Comparison of ENCODE assay signal across 13 mouse cellular contexts in the genomic region with DNA sequence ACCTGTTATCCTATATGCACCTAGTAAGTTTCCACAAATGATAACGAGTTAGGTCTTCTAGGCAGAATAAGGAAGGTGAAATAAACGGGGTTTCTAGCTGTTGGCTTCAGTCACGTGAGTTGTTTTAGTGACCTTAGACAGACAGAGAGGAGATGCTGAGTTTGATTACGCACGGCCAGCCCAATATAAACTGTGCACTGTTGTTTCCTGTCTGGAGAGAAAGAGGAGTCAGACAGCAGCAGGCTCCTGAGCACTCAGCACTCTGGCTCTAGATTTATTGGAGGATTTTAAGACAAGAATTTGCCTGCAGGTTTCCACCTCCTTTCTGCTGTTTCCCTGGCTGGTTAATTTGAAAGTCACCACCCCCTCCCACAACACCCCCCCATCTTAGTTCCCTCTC.
DNase-seq lines count a peak whose midpoint lies in the region; ATAC-seq lines count a peak whose summit lies in the region.
"Had no signal": no experiment of that assay in that cellular context is flagged by ENCODE, and none has a peak within 500 bp of the region (broad histone marks: within the 10 kb centered on the region; RNA-seq: fewer than 3 reads in every experiment).

No protein-coding gene starts in this region.

- H3K4me3 ChIP-seq in kidney, embryonic 14.5 days (ENCODE audit: low read length): no peak overlapping the region
- no peak overlapping the region for H3K4me3 ChIP-seq in embryonic facial prominence, embryonic 14.5 days (ENCODE audit: low read depth, low read length)
- H3K4me3 ChIP-seq: liver, embryonic 13.5 days had no signal

- H3K4me2 ChIP-seq in kidney, embryonic 14.5 days (replicated peaks; ENCODE audit: low read depth, low read length): peak overlapping the region; percentile 30; the same call in 1 of the 2 replicates
- H3K4me2 ChIP-seq in embryonic facial prominence, embryonic 14.5 days (ENCODE audit: low read depth, low read length): peak overlapping the region; percentile 6; the same call in 1 of the 2 replicates
- H3K4me2 ChIP-seq: liver, embryonic 13.5 days had no signal

- no peaks in the 10 kb centered on the region for H3K9me3 ChIP-seq in kidney, embryonic 14.5 days (ENCODE audit: control insufficient read depth, low read length)
- H3K9me3 ChIP-seq in embryonic facial prominence, embryonic 14.5 days (ENCODE audit: control insufficient read depth, low read length): no peaks in the 10 kb centered on the region
- H3K9me3 ChIP-seq: liver, embryonic 13.5 days had no signal

- no peaks in the 10 kb centered on the region for H3K36me3 ChIP-seq in kidney, embryonic 14.5 days (ENCODE audit: control insufficient read depth, insufficient read depth, low read length)
- H3K36me3 ChIP-seq in embryonic facial prominence, embryonic 14.5 days (ENCODE audit: control insufficient read depth, insufficient read depth, low read length): no peaks in the 10 kb centered on the region
- H3K36me3 ChIP-seq: liver, embryonic 13.5 days had no signal

- 11% methylated on average over 5 of the region's 5 CpGs for WGBS in kidney, embryonic 14.5 days
- 18% methylated on average over 5 of the region's 5 CpGs for WGBS in embryonic facial prominence, embryonic 14.5 days

- peaks cover 8% of the 10 kb centered on the region; the same call in 1 of the 2 replicates for H3K4me1 ChIP-seq in kidney, embryonic 14.5 days (ENCODE audit: control insufficient read depth, insufficient read depth, low read length)
- H3K4me1 ChIP-seq in embryonic facial prominence, embryonic 14.5 days (ENCODE audit: control insufficient read depth, insufficient read depth, low read length): peaks cover 12% of the 10 kb centered on the region
- H3K4me1 ChIP-seq: liver, embryonic 13.5 days had no signal

- no peak for DNase-seq in kidney, adult 8-10 months
- DNase-seq in brain, adult 2 months (ENCODE audit: low read depth, low spot score): peak; percentile 28
- DNase-seq in embryonic facial prominence, embryonic 14.5 days (ENCODE audit: low spot score): no peak
- peak; percentile 11 for DNase-seq in lung, postnatal 36 days
- no peak for DNase-seq in urinary bladder, postnatal 36 days (ENCODE audit: low spot score in 2 of 2)
- no peak for DNase-seq in natural killer cell, adult 2 months (ENCODE audit: low spot score in 2 of 2)
- DNase-seq in adrenal gland, postnatal 10 days: no peak
- DNase-seq: heart, adult 18-20 months; liver, embryonic 13.5 days; right cerebral cortex, postnatal 25 days; thymus, adult 2 months had no signal

- ATAC-seq in kidney, embryonic 14.5 days (ENCODE audit: low FRiP score, low TSS enrichment): no peak
- no peak for ATAC-seq in embryonic facial prominence, embryonic 14.5 days (ENCODE audit: low read depth)

- no peaks in the 10 kb centered on the region for H3K27me3 ChIP-seq in kidney, embryonic 14.5 days (ENCODE audit: control insufficient read depth, insufficient read depth, low read length)
- H3K27me3 ChIP-seq in embryonic facial prominence, embryonic 14.5 days (replicated peaks; ENCODE audit: control insufficient read depth, insufficient read depth, low read length): no peaks in the 10 kb centered on the region
- H3K27me3 ChIP-seq: CH12.LX; liver, embryonic 13.5 days had no signal

- H3K9ac ChIP-seq in kidney, embryonic 14.5 days (ENCODE audit: low read depth, low read length): no peak overlapping the region
- no peak overlapping the region for H3K9ac ChIP-seq in embryonic facial prominence, embryonic 14.5 days (ENCODE audit: low read depth, low read length)
- H3K9ac ChIP-seq: liver, embryonic 13.5 days had no signal

- no peak overlapping the region for H3K27ac ChIP-seq in kidney, embryonic 14.5 days (ENCODE audit: low read depth, low read length)
- H3K27ac ChIP-seq in embryonic facial prominence, embryonic 14.5 days (replicated peaks; ENCODE audit: low read depth, low read length): no peak overlapping the region
- H3K27ac ChIP-seq: liver, embryonic 13.5 days had no signal

Comparison
In these comparisons a context has a peak if more than half of its experiments do, and no peak if none do; other contexts are left out.
1. DNase-seq: peak in brain, adult 2 months (single experiment) and lung, postnatal 36 days (single experiment); none in kidney, adult 8-10 months (0 of 2), embryonic facial prominence, embryonic 14.5 days (single experiment), urinary bladder, postnatal 36 days (0 of 2), natural killer cell, adult 2 months (0 of 2) and adrenal gland, postnatal 10 days (single experiment).